Mouse (Mus musculus) megakaryocyte, embryonic 14.5 days (primary cell): ENCODE measurements around the gene Gm20388.

Source experiments
- FLI1 ChIP-seq: IDR thresholded peaks from 2 replicates; pipeline ENCODE4 v1.6.1; 2012; ENCODE audit warnings: low read length, inconsistent platforms, mixed read lengths
- GATA1 ChIP-seq: IDR thresholded peaks from 3 replicates; pipeline ENCODE4 v1.6.1; 2012; ENCODE audit warnings: mixed read lengths, low read length, inconsistent platforms, borderline replicate concordance

DNA sequence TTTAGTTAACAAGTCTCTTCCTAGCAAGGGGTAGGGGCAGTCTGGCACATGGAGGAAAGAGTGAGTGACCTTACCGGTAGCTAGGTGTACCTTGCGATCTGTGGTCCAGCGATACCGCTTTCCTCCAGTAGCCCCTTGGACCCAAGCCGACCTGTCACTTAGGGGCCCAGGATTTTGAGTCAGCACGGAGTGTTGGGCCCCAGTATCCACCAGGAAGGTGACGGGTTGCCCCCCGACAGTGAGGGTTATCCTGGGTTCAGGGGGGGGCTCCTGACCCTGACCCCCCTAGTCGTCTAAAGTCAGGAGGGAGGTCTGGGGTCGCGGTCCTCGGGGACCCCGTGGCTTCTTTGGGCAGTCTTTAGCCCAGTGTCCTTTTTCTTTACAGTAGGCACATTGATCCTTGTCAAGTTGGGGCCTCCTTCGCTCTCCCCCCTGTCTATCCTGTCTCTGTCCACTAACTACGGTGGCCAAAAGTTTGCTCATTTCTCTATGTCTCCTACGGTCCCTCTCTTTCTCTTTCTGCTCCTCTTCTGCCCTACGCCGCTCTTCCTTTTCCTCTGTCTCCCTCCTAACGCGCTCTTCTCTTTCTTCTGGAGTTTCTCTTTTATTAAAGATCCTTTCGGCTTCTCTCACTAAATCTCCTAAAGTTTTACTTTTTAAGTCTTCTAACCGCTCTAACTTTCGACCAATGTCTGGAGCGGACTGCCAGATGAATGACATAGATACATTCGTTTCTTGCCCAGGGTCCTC, 3521.2 kb downstream of the Gm20388 start:
- TF ChIP-seq GATA1 (no peak), FLI1 (no peak)
